17 mouse cellular contexts compared by ENCODE assay signal in genomic region chr4:54094285-54094997, GRCm38 (mm10).
A peak's percentile ranks its signal among the peaks of the same experiment; 100 is the strongest.
DNase-seq lines count a peak whose midpoint lies in the region; ATAC-seq lines count a peak whose summit lies in the region.
"Had no signal": no experiment of that assay in that cellular context is flagged by ENCODE, and none has a peak within 500 bp of the region (broad histone marks: within the 10 kb centered on the region; RNA-seq: fewer than 3 reads in every experiment).

No protein-coding gene starts in this region.

- ATAC-seq in granulocyte monocyte progenitor cell, adult 5-6 weeks (replicated peaks; ENCODE audit: poor library complexity, severe bottlenecking) = peak; percentile 61; the same call in 1 of the 2 replicates
- peak; percentile 89 for ATAC-seq in megakaryocyte, adult 5-6 weeks (ENCODE audit: poor library complexity, severe bottlenecking)
- ATAC-seq: midbrain, embryonic 16.5 days had no signal

- DNase-seq in lung, postnatal 36 days = peak; percentile 2
- no peak for DNase-seq in lung, adult 18-20 months
- DNase-seq in yolk sac, embryonic 10.5 days (ENCODE audit: low spot score) = peak; percentile 42
- DNase-seq in frontal cortex, postnatal 36 days (ENCODE audit: low spot score in 2 of 2) = no peak
- DNase-seq in adrenal gland, postnatal 4 days (ENCODE audit: low spot score in 2 of 2) = no peak
- no peak for DNase-seq in heart, adult 8-10 months (ENCODE audit: low spot score)
- DNase-seq: adrenal gland, postnatal 25 days; B cell, adult 2 months; cerebellum, adult 2 months; cerebellum, postnatal 36 days; gastrocnemius, postnatal 25 days; kidney, postnatal 4 days; layer of hippocampus, adult 9-11 months; liver, embryonic 13.5 days had no signal

Comparison
In these comparisons a context has a peak if more than half of its experiments do, and no peak if none do; other contexts are left out.
1. DNase-seq: peak in lung, postnatal 36 days (single experiment) and yolk sac, embryonic 10.5 days (single experiment); none in lung, adult 18-20 months (0 of 2), frontal cortex, postnatal 36 days (0 of 2), adrenal gland, postnatal 4 days (0 of 2) and heart, adult 8-10 months (single experiment).